24 mouse cellular contexts compared by ENCODE assay signal in genomic region chr6:84746193-84746846, GRCm38 (mm10).
DNase-seq lines count a peak whose midpoint lies in the region; ATAC-seq and TF ChIP-seq lines count a peak whose summit lies in the region.
"Had no signal": no experiment of that assay in that cellular context is flagged by ENCODE, and none has a peak within 500 bp of the region (broad histone marks: within the 10 kb centered on the region; RNA-seq: fewer than 3 reads in every experiment).

No protein-coding gene starts in this region.

- H3K4me1 ChIP-seq in midbrain, embryonic 10.5 days: peaks cover 33% of the 10 kb centered on the region
- peaks cover 5% of the 10 kb centered on the region; the same call in 1 of the 2 replicates for H3K4me1 ChIP-seq in midbrain, postnatal 0 days (ENCODE audit: insufficient read depth, low read length)
- H3K4me1 ChIP-seq in hindbrain, embryonic 12.5 days: peaks cover 17% of the 10 kb centered on the region
- H3K4me1 ChIP-seq in midbrain, embryonic 11.5 days (ENCODE audit: control insufficient read depth, insufficient read depth, low read length): peaks cover 11% of the 10 kb centered on the region; the same call in 1 of the 2 replicates
- H3K4me1 ChIP-seq: heart, embryonic 10.5 days; stomach, embryonic 15.5 days had no signal

- WGBS in midbrain, embryonic 10.5 days: 55% methylated on average over 5 of the region's 5 CpGs
- 32% methylated on average over 5 of the region's 5 CpGs for WGBS in midbrain, postnatal 0 days
- WGBS in hindbrain, embryonic 12.5 days: 42% methylated on average over 5 of the region's 5 CpGs
- WGBS in midbrain, embryonic 11.5 days: 52% methylated on average over 5 of the region's 5 CpGs

- no peak for TF ChIP-seq CTCF in midbrain, postnatal 0 days (IDR thresholded peaks at IDR 0.05)

- no peak overlapping the region for H3K4me2 ChIP-seq in midbrain, postnatal 0 days (ENCODE audit: low read depth, low read length, poor library complexity, severe bottlenecking)
- H3K4me2 ChIP-seq in hindbrain, embryonic 12.5 days (replicated peaks): no peak overlapping the region
- H3K4me2 ChIP-seq in midbrain, embryonic 11.5 days: no peak overlapping the region
- H3K4me2 ChIP-seq: embryonic facial prominence, embryonic 12.5 days; neural tube, embryonic 13.5 days; stomach, embryonic 15.5 days had no signal

- no peaks in the 10 kb centered on the region for H3K36me3 ChIP-seq in midbrain, embryonic 10.5 days
- H3K36me3 ChIP-seq in midbrain, postnatal 0 days (ENCODE audit: insufficient read depth, low read length): no peaks in the 10 kb centered on the region
- H3K36me3 ChIP-seq in hindbrain, embryonic 12.5 days: no peaks in the 10 kb centered on the region
- H3K36me3 ChIP-seq in midbrain, embryonic 11.5 days (ENCODE audit: control insufficient read depth, insufficient read depth, low read length): no peaks in the 10 kb centered on the region
- H3K36me3 ChIP-seq: embryonic facial prominence, embryonic 12.5 days; G1E; heart, embryonic 10.5 days; limb, embryonic 10.5 days; neural tube, embryonic 13.5 days; stomach, embryonic 15.5 days had no signal

- H3K9ac ChIP-seq in midbrain, postnatal 0 days (replicated peaks; ENCODE audit: low read length, poor library complexity, severe bottlenecking): no peak overlapping the region
- H3K9ac ChIP-seq in hindbrain, embryonic 12.5 days: no peak overlapping the region
- no peak overlapping the region for H3K9ac ChIP-seq in midbrain, embryonic 11.5 days (ENCODE audit: low read length)
- H3K9ac ChIP-seq: embryonic facial prominence, embryonic 12.5 days; neural tube, embryonic 13.5 days; stomach, embryonic 15.5 days had no signal

- DNase-seq in midbrain, embryonic 10.5 days (ENCODE audit: low spot score): peak; percentile 33
- no peak for DNase-seq in midbrain, postnatal 0 days (ENCODE audit: low spot score)
- DNase-seq in midbrain, embryonic 11.5 days (ENCODE audit: low spot score, missing footprints): no peak
- no peak for DNase-seq in liver
- no peak for DNase-seq in kidney, postnatal 10 days
- DNase-seq in ovary, postnatal 36 days (ENCODE audit: low spot score): no peak
- DNase-seq: B cell, adult 2 months; heart, postnatal 4 days; kidney, adult 9 months; layer of hippocampus, adult 9-11 months; lung, postnatal 4 days; thymus, postnatal 4 days had no signal

- H3K27ac ChIP-seq in midbrain, embryonic 10.5 days (replicated peaks): peak overlapping the region; percentile 69
- H3K27ac ChIP-seq in midbrain, postnatal 0 days (ENCODE audit: low read depth, low read length): no peak overlapping the region
- H3K27ac ChIP-seq in hindbrain, embryonic 12.5 days: peak overlapping the region; percentile 44
- peak overlapping the region; percentile 2; the same call in 1 of the 2 replicates for H3K27ac ChIP-seq in midbrain, embryonic 11.5 days (ENCODE audit: low read depth, low read length)
- H3K27ac ChIP-seq: embryonic facial prominence, embryonic 12.5 days; heart, embryonic 10.5 days; left cerebral cortex, adult 2 months; limb, embryonic 10.5 days; neural tube, embryonic 13.5 days; stomach, embryonic 15.5 days had no signal

- no peak; the same call in 1 of the 2 replicates for ATAC-seq in midbrain, postnatal 0 days (ENCODE audit: low FRiP score)
- peak; percentile 91 for ATAC-seq in hindbrain, embryonic 12.5 days (ENCODE audit: low FRiP score)
- ATAC-seq in midbrain, embryonic 11.5 days (ENCODE audit: low FRiP score): peak; percentile 81
- ATAC-seq: intestine, embryonic 16.5 days; Patski had no signal

- no peak overlapping the region for H3K4me3 ChIP-seq in midbrain, embryonic 10.5 days
- no peak overlapping the region for H3K4me3 ChIP-seq in midbrain, postnatal 0 days (ENCODE audit: low read depth, low read length)
- no peak overlapping the region for H3K4me3 ChIP-seq in hindbrain, embryonic 12.5 days
- H3K4me3 ChIP-seq in midbrain, embryonic 11.5 days (ENCODE audit: low read depth, low read length): no peak overlapping the region
- H3K4me3 ChIP-seq: embryonic facial prominence, embryonic 12.5 days; heart, embryonic 10.5 days; left cerebral cortex, adult 2 months; limb, embryonic 10.5 days; myocyte; neural tube, embryonic 13.5 days; stomach, embryonic 15.5 days had no signal

- H3K27me3 ChIP-seq in midbrain, embryonic 10.5 days (ENCODE audit: low read depth, poor library complexity, severe bottlenecking): no peaks in the 10 kb centered on the region
- H3K27me3 ChIP-seq in midbrain, postnatal 0 days (ENCODE audit: insufficient read depth, low read length): no peaks in the 10 kb centered on the region
- H3K27me3 ChIP-seq in hindbrain, embryonic 12.5 days: no peaks in the 10 kb centered on the region
- no peaks in the 10 kb centered on the region for H3K27me3 ChIP-seq in midbrain, embryonic 11.5 days (ENCODE audit: control insufficient read depth, insufficient read depth, low read length)
- H3K27me3 ChIP-seq: CH12.LX; embryonic facial prominence, embryonic 12.5 days; neural tube, embryonic 13.5 days; Patski; stomach, embryonic 15.5 days had no signal

- H3K9me3 ChIP-seq in midbrain, embryonic 10.5 days (replicated peaks): no peaks in the 10 kb centered on the region
- no peaks in the 10 kb centered on the region for H3K9me3 ChIP-seq in midbrain, postnatal 0 days (ENCODE audit: low read length)
- no peaks in the 10 kb centered on the region for H3K9me3 ChIP-seq in hindbrain, embryonic 12.5 days (replicated peaks)
- no peaks in the 10 kb centered on the region for H3K9me3 ChIP-seq in midbrain, embryonic 11.5 days (ENCODE audit: control insufficient read depth, low read length)
- H3K9me3 ChIP-seq: embryonic facial prominence, embryonic 12.5 days; G1E; heart, embryonic 10.5 days; limb, embryonic 10.5 days; neural tube, embryonic 13.5 days; stomach, embryonic 15.5 days had no signal
